Mouse (Mus musculus) lung, adult 2 months (tissue): ENCODE measurements around the gene Mkln1.

Experiments
- CTCF ChIP-seq: fragments of 200-500 bp; IDR thresholded peaks from 2 replicates; pipeline ENCODE4 v1.5.1; 2011; ENCODE audit warnings: mild to moderate bottlenecking, low read length, control low read depth; ENCODE audit not compliant: insufficient read depth
- POLR2A ChIP-seq: fragments of 200-500 bp; IDR thresholded peaks from 2 replicates; pipeline ENCODE4 v1.6.1; 2011; ENCODE audit warnings: low read depth, mild to moderate bottlenecking, control low read depth, low read length, borderline replicate concordance; ENCODE audit errors: extremely low read depth

- no peak for TF ChIP-seq CTCF
- TF ChIP-seq POLR2A = no peak
Measured at GRCm38 (mm10) chr6:31517681-31518337, 119.3 kb downstream of the Mkln1 start.
